Mouse (Mus musculus) cerebellum, adult 2 months (tissue): ENCODE measurements around the gene Rpl15.

Experiments
- CTCF ChIP-seq: fragments of 200-500 bp; IDR thresholded peaks from 2 replicates; pipeline ENCODE4 v1.5.1; 2011; ENCODE audit warnings: low read depth, mild to moderate bottlenecking, control low read depth, low read length, moderate library complexity, borderline replicate concordance; ENCODE audit not compliant: insufficient read depth
- POLR2A ChIP-seq: fragments of 200-500 bp; IDR thresholded peaks from 2 replicates; pipeline ENCODE4 v1.6.1; 2011; ENCODE audit warnings: low read length, control low read depth, borderline replicate concordance; ENCODE audit not compliant: insufficient read depth

- TF ChIP-seq POLR2A (no peak), CTCF (no peak)
Measured at GRCm38 (mm10) chr14:18285476-18285875, 14.3 kb upstream of the Rpl15 start.
